Comparison of ENCODE assay signal across 31 mouse cellular contexts in the genomic region with DNA sequence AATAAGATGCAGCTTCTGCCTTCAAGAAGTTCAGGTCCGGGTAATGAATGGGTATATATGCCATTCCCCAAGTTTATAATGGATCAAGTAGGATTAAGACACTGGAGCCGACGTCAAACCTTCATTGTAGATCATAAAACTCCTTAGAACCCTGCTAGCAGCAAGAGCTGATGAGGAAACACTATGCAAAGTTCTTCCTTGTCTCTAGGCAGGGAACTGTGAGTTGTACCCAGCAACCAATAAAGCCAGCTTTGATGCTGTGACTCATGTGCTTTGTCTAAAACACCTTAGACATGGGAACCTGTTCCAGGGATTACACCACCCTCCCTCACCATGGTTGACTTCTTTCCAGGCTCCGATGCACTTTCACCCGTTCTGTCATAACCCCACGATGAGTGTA. TPM values are rescaled to one million over a fixed set of nuclear protein-coding genes. Genes with fewer than 3 reads are reported as not detected.
DNase-seq lines count a peak whose midpoint lies in the region; ATAC-seq and TF ChIP-seq lines count a peak whose summit lies in the region.
"Had no signal": no experiment of that assay in that cellular context is flagged by ENCODE, and none has a peak within 500 bp of the region (broad histone marks: within the 10 kb centered on the region; RNA-seq: fewer than 3 reads in every experiment).

No protein-coding gene starts in this region.

- peak; percentile 4; the same call in 1 of the 2 replicates for ATAC-seq in intestine, postnatal 0 days
- ATAC-seq in intestine, embryonic 15.5 days, result no peak
- peak; percentile 49; the same call in 1 of the 2 replicates for ATAC-seq in stomach, postnatal 0 days (ENCODE audit: low FRiP score, low TSS enrichment)
- ATAC-seq: CD4-positive, CD25-positive, alpha-beta regulatory T cell, adult 4 months; forebrain, embryonic 13.5 days; forebrain, embryonic 15.5 days; forebrain, postnatal 0 days had no signal

- peak; percentile 82 for DNase-seq in gonadal fat pad, adult 2 months (ENCODE audit: low read depth)
- DNase-seq in stomach, postnatal 0 days (ENCODE audit: low spot score), result no peak
- DNase-seq in heart, adult 8-10 months (ENCODE audit: low spot score), result no peak
- no peak for DNase-seq in kidney, postnatal 36 days
- DNase-seq: adrenal gland, adult 2 months; adrenal gland, postnatal 10 days; adrenal gland, postnatal 25 days; B cell, adult 2 months; cerebellum, adult 11 months; cerebellum, adult 18-20 months; cerebellum, adult 8-10 months; cerebellum, adult 9-11 months; cerebellum, postnatal 14 days; cerebellum, postnatal 36 days; embryo, embryonic 11 days; forebrain, postnatal 0 days had no signal

- H3K27ac ChIP-seq in intestine, postnatal 0 days (ENCODE audit: low read depth, low read length), result no peak overlapping the region
- no peak overlapping the region for H3K27ac ChIP-seq in intestine, embryonic 15.5 days
- no peak overlapping the region for H3K27ac ChIP-seq in stomach, postnatal 0 days (replicated peaks)
- H3K27ac ChIP-seq: embryonic facial prominence, embryonic 13.5 days; embryonic facial prominence, embryonic 15.5 days; forebrain, embryonic 13.5 days; forebrain, embryonic 15.5 days had no signal

- 65% methylated on average over 6 of the region's 6 CpGs for WGBS in intestine, postnatal 0 days
- 75% methylated on average over 6 of the region's 6 CpGs for WGBS in intestine, embryonic 15.5 days
- WGBS in stomach, postnatal 0 days, result 61% methylated on average over 6 of the region's 6 CpGs

- H3K4me3 ChIP-seq in intestine, postnatal 0 days (ENCODE audit: low read depth, low read length), result no peak overlapping the region
- no peak overlapping the region for H3K4me3 ChIP-seq in intestine, embryonic 15.5 days (replicated peaks)
- no peak overlapping the region for H3K4me3 ChIP-seq in stomach, postnatal 0 days (ENCODE audit: low read depth, low read length)
- H3K4me3 ChIP-seq: embryonic facial prominence, embryonic 13.5 days; embryonic facial prominence, embryonic 15.5 days; erythroblast, embryonic 14.5 days; forebrain, embryonic 13.5 days; forebrain, embryonic 15.5 days had no signal

- no peaks in the 10 kb centered on the region for H3K36me3 ChIP-seq in intestine, postnatal 0 days (ENCODE audit: control insufficient read depth, insufficient read depth)
- no peaks in the 10 kb centered on the region for H3K36me3 ChIP-seq in intestine, embryonic 15.5 days
- H3K36me3 ChIP-seq in stomach, postnatal 0 days (ENCODE audit: control insufficient read depth, insufficient read depth, low read length), result no peaks in the 10 kb centered on the region
- H3K36me3 ChIP-seq: embryonic facial prominence, embryonic 13.5 days; embryonic facial prominence, embryonic 15.5 days; forebrain, embryonic 15.5 days; G1E had no signal

- TF ChIP-seq CTCF in intestine, postnatal 0 days (IDR thresholded peaks at IDR 0.05; ENCODE audit: low read depth), result no peak
- no peak for TF ChIP-seq CTCF in stomach, postnatal 0 days (IDR thresholded peaks at IDR 0.05; ENCODE audit: low read depth)

- H3K4me2 ChIP-seq in intestine, postnatal 0 days (replicated peaks; ENCODE audit: low read depth), result no peak overlapping the region
- no peak overlapping the region for H3K4me2 ChIP-seq in intestine, embryonic 15.5 days (replicated peaks)
- no peak overlapping the region for H3K4me2 ChIP-seq in stomach, postnatal 0 days (replicated peaks; ENCODE audit: low read depth)
- H3K4me2 ChIP-seq: embryonic facial prominence, embryonic 13.5 days; embryonic facial prominence, embryonic 15.5 days; forebrain, embryonic 13.5 days; forebrain, embryonic 15.5 days had no signal

- H3K9me3 ChIP-seq in intestine, postnatal 0 days (ENCODE audit: control insufficient read depth), result no peaks in the 10 kb centered on the region
- H3K9me3 ChIP-seq in intestine, embryonic 15.5 days, result no peaks in the 10 kb centered on the region
- H3K9me3 ChIP-seq in stomach, postnatal 0 days (ENCODE audit: control insufficient read depth, low read length), result no peaks in the 10 kb centered on the region
- H3K9me3 ChIP-seq: embryonic facial prominence, embryonic 13.5 days; embryonic facial prominence, embryonic 15.5 days; forebrain, embryonic 13.5 days; forebrain, embryonic 15.5 days; G1E had no signal

- no peaks in the 10 kb centered on the region for H3K27me3 ChIP-seq in intestine, postnatal 0 days (replicated peaks; ENCODE audit: control insufficient read depth, insufficient read depth, low read length)
- no peaks in the 10 kb centered on the region for H3K27me3 ChIP-seq in intestine, embryonic 15.5 days (replicated peaks)
- no peaks in the 10 kb centered on the region for H3K27me3 ChIP-seq in stomach, postnatal 0 days (ENCODE audit: control insufficient read depth, insufficient read depth, low read length)
- H3K27me3 ChIP-seq: embryonic facial prominence, embryonic 13.5 days; embryonic facial prominence, embryonic 15.5 days; forebrain, embryonic 13.5 days; forebrain, embryonic 15.5 days had no signal

- H3K9ac ChIP-seq in intestine, postnatal 0 days (ENCODE audit: low read depth, low read length), result no peak overlapping the region
- no peak overlapping the region for H3K9ac ChIP-seq in intestine, embryonic 15.5 days
- no peak overlapping the region for H3K9ac ChIP-seq in stomach, postnatal 0 days (ENCODE audit: low read length)
- H3K9ac ChIP-seq: embryonic facial prominence, embryonic 13.5 days; embryonic facial prominence, embryonic 15.5 days; forebrain, embryonic 13.5 days; forebrain, embryonic 15.5 days; forebrain, postnatal 0 days had no signal

- no peak for TF ChIP-seq EP300 in stomach, postnatal 0 days (optimal IDR thresholded peaks at IDR 0.05)

- H3K4me1 ChIP-seq in intestine, postnatal 0 days (replicated peaks; ENCODE audit: control insufficient read depth, insufficient read depth, low read length), result no peaks in the 10 kb centered on the region
- no peaks in the 10 kb centered on the region for H3K4me1 ChIP-seq in intestine, embryonic 15.5 days (replicated peaks)
- no peaks in the 10 kb centered on the region for H3K4me1 ChIP-seq in stomach, postnatal 0 days (replicated peaks; ENCODE audit: control insufficient read depth, insufficient read depth)
- H3K4me1 ChIP-seq: embryonic facial prominence, embryonic 13.5 days; embryonic facial prominence, embryonic 15.5 days; forebrain, embryonic 13.5 days; forebrain, embryonic 15.5 days had no signal

RNA-seq across cellular contexts. Expression of gene Lyg1, which starts 11.2 kb away (rescaled TPM):
- not detected in 2 replicates for polyA plus RNA-seq in intestine, postnatal 0 days (2015; fragmentation: Nextera tagmentation; extraction: Ambion mirVana)
- polyA plus RNA-seq in intestine, embryonic 15.5 days (2015; fragmentation: Nextera tagmentation; extraction: Ambion mirVana), result not detected in 2 replicates
- 0.32 TPM in 1 of 2 replicates, not detected in the other for polyA plus RNA-seq in gonadal fat pad, adult 2 months (2012; rRNA removed)
- polyA plus RNA-seq in stomach, postnatal 0 days (2015; fragmentation: Nextera tagmentation; extraction: Ambion mirVana), result 298 and 319 TPM in 2 replicates
- total RNA-seq in heart, adult 8-10 months (2022), result not detected
- total RNA-seq: adrenal gland, adult 2 months; adrenal gland, postnatal 10 days; adrenal gland, postnatal 25 days; adrenal gland, postnatal 4 days; CH12.LX; common myeloid progenitor, adult 5-6 weeks; forebrain, postnatal 0 days; G1E had no signal
- polyA plus RNA-seq: adrenal gland, adult 2 months; brain, embryonic 14.5 days; CD4-positive, CD25-positive, alpha-beta regulatory T cell, adult 4 months; embryonic facial prominence, embryonic 11.5 days; embryonic facial prominence, embryonic 13.5 days; embryonic facial prominence, embryonic 15.5 days; erythroblast, embryonic 14.5 days; forebrain, embryonic 11.5 days; forebrain, embryonic 13.5 days; forebrain, embryonic 15.5 days; forebrain, postnatal 0 days; G1E had no signal

RNA-seq across cellular contexts. Expression of gene Txndc9, which starts 28.9 kb away (rescaled TPM):
- polyA plus RNA-seq in intestine, postnatal 0 days (2015; fragmentation: Nextera tagmentation; extraction: Ambion mirVana), result 101 and 103 TPM in 2 replicates
- 130 and 146 TPM in 2 replicates for polyA plus RNA-seq in intestine, embryonic 15.5 days (2015; fragmentation: Nextera tagmentation; extraction: Ambion mirVana)
- polyA plus RNA-seq in gonadal fat pad, adult 2 months (2012; rRNA removed), result 9.8 and 12.3 TPM in 2 replicates
- 116 and 119 TPM in 2 replicates for polyA plus RNA-seq in stomach, postnatal 0 days (2015; fragmentation: Nextera tagmentation; extraction: Ambion mirVana)
- 10 to 100 TPM; 54.6 to 63.0 (median 59.3) TPM for total RNA-seq in heart, adult 8-10 months (2022)

RNA-seq across cellular contexts. Expression of gene Eif5b, which starts 29.1 kb away (rescaled TPM):
- polyA plus RNA-seq in intestine, postnatal 0 days (2015; fragmentation: Nextera tagmentation; extraction: Ambion mirVana), result 14.8 and 17.2 TPM in 2 replicates
- polyA plus RNA-seq in intestine, embryonic 15.5 days (2015; fragmentation: Nextera tagmentation; extraction: Ambion mirVana), result 26.2 and 28.7 TPM in 2 replicates
- polyA plus RNA-seq in gonadal fat pad, adult 2 months (2012; rRNA removed), result 8.1 and 12.3 TPM in 2 replicates
- polyA plus RNA-seq in stomach, postnatal 0 days (2015; fragmentation: Nextera tagmentation; extraction: Ambion mirVana), result 15.6 and 17.7 TPM in 2 replicates
- 10 to 100 TPM; 51.0 to 57.4 (median 54.5) TPM for total RNA-seq in heart, adult 8-10 months (2022)

RNA-seq across cellular contexts. Expression of gene Lyg2, which starts 52.5 kb away (rescaled TPM):
- not detected in 2 replicates for polyA plus RNA-seq in intestine, postnatal 0 days (2015; fragmentation: Nextera tagmentation; extraction: Ambion mirVana)
- not detected in 2 replicates for polyA plus RNA-seq in intestine, embryonic 15.5 days (2015; fragmentation: Nextera tagmentation; extraction: Ambion mirVana)
- polyA plus RNA-seq in gonadal fat pad, adult 2 months (2012; rRNA removed), result 0.05 and 0.19 TPM in 2 replicates
- not detected in 2 replicates for polyA plus RNA-seq in stomach, postnatal 0 days (2015; fragmentation: Nextera tagmentation; extraction: Ambion mirVana)
- not detected for total RNA-seq in heart, adult 8-10 months (2022)
- total RNA-seq: adrenal gland, adult 2 months; adrenal gland, postnatal 10 days; adrenal gland, postnatal 25 days; adrenal gland, postnatal 4 days; CH12.LX; common myeloid progenitor, adult 5-6 weeks had no signal
- polyA plus RNA-seq: adrenal gland, adult 2 months; brain, embryonic 14.5 days; CD4-positive, CD25-positive, alpha-beta regulatory T cell, adult 4 months; embryonic facial prominence, embryonic 11.5 days; embryonic facial prominence, embryonic 13.5 days; erythroblast, embryonic 14.5 days; forebrain, embryonic 11.5 days; forebrain, embryonic 13.5 days; forebrain, embryonic 15.5 days; forebrain, postnatal 0 days; G1E had no signal

Comparison
In these comparisons a context has a peak if more than half of its experiments do, and no peak if none do; other contexts are left out.
1. RNA of gene Lyg1, which starts 11.2 kb away (polyA plus RNA-seq): 298 to 319 TPM in stomach, postnatal 0 days; 0.32 TPM in gonadal fat pad, adult 2 months, not detected in intestine, postnatal 0 days and not detected in intestine, embryonic 15.5 days; every median in the first group is over 100 times any median in the second.